Comparison of ENCODE assay signal across 8 mouse cellular contexts in genomic region chr13:34078500-34079280, GRCm38 (mm10). TPM values are rescaled to one million over a fixed set of nuclear protein-coding genes. Genes with fewer than 3 reads are reported as not detected.
DNase-seq lines count a peak whose midpoint lies in the region; ATAC-seq and TF ChIP-seq lines count a peak whose summit lies in the region.

No protein-coding gene starts in this region.

- no peaks in the 10 kb centered on the region for H3K9me3 ChIP-seq in heart, embryonic 16.5 days (replicated peaks; ENCODE audit: control insufficient read depth, low read length)
- H3K9me3 ChIP-seq in midbrain, embryonic 10.5 days (replicated peaks) = no peaks in the 10 kb centered on the region

- 34% methylated on average over 16 of the region's 16 CpGs for WGBS in heart, embryonic 16.5 days
- 43% methylated on average over 16 of the region's 16 CpGs for WGBS in midbrain, embryonic 10.5 days

- no peak for DNase-seq in gastrocnemius, adult 2 months
- DNase-seq in gastrocnemius, postnatal 25 days = no peak
- no peak for DNase-seq in midbrain, embryonic 10.5 days (ENCODE audit: low spot score)
- no peak for DNase-seq in thymus, postnatal 4 days
- no peak for DNase-seq in ovary, adult 18-20 months (ENCODE audit: low spot score)
- no peak for DNase-seq in gastrocnemius, postnatal 14 days

- no peaks in the 10 kb centered on the region for H3K27me3 ChIP-seq in heart, embryonic 16.5 days (ENCODE audit: control insufficient read depth, insufficient read depth, low read length)
- H3K27me3 ChIP-seq in midbrain, embryonic 10.5 days (ENCODE audit: low read depth, poor library complexity, severe bottlenecking) = peaks cover 25% of the 10 kb centered on the region

- TF ChIP-seq CTCF in gastrocnemius, adult 2 months (IDR thresholded peaks at IDR 0.05) = no peak

- peak overlapping the region; percentile 95 for H3K9ac ChIP-seq in heart, embryonic 16.5 days (ENCODE audit: low read length)

- peaks cover 14% of the 10 kb centered on the region for H3K4me1 ChIP-seq in heart, embryonic 16.5 days (ENCODE audit: control insufficient read depth, insufficient read depth, low read length)
- H3K4me1 ChIP-seq in midbrain, embryonic 10.5 days = peaks cover 37% of the 10 kb centered on the region

- H3K4me2 ChIP-seq in heart, embryonic 16.5 days (ENCODE audit: low read depth, low read length) = peak overlapping the region; percentile 96

- intact Hi-C loops in gastrocnemius, adult 2 months (cut with DNase I) = loop anchor here (2.0 kb wide), 1 partner anchor 76 kb away; no protein-coding TSS in a partner anchor
- intact Hi-C loops in gastrocnemius, postnatal 14 days (cut with DNase I; ENCODE audit: low total_unique reads) = no loop called here

- ATAC-seq in CD4-positive, CD25-positive, alpha-beta regulatory T cell, adult 4 months = peak; percentile 16
- no peak for ATAC-seq in heart, embryonic 16.5 days (replicated peaks; ENCODE audit: extremely low read depth, insufficient read depth, low FRiP score)

- peaks cover 2% of the 10 kb centered on the region; the same call in 1 of the 2 replicates for H3K36me3 ChIP-seq in heart, embryonic 16.5 days (ENCODE audit: control insufficient read depth, insufficient read depth)
- peaks cover 19% of the 10 kb centered on the region for H3K36me3 ChIP-seq in midbrain, embryonic 10.5 days

- peak overlapping the region; percentile 86 for H3K4me3 ChIP-seq in gastrocnemius, adult 2 months
- H3K4me3 ChIP-seq in heart, embryonic 16.5 days (ENCODE audit: low read length) = peak overlapping the region; percentile 95
- peak overlapping the region; percentile 83 for H3K4me3 ChIP-seq in midbrain, embryonic 10.5 days

- peak overlapping the region; percentile 91 for H3K27ac ChIP-seq in gastrocnemius, adult 2 months
- no peak overlapping the region for H3K27ac ChIP-seq in heart, embryonic 16.5 days (ENCODE audit: low read length)
- peak overlapping the region; percentile 88 for H3K27ac ChIP-seq in midbrain, embryonic 10.5 days (replicated peaks)

RNA-seq across cellular contexts. Expression of gene Tubb2a, which starts 0.9 kb away (rescaled TPM):
- 10 to 100 TPM in 1 of 2 experiments, 1 to 10 TPM in 1; 6.7 to 23.3 TPM for total RNA-seq in gastrocnemius, adult 2 months (2021)
- total RNA-seq in gastrocnemius, postnatal 25 days (2021) = 10 to 100 TPM; 13.6 to 14.8 TPM
- polyA plus RNA-seq in CD4-positive, CD25-positive, alpha-beta regulatory T cell, adult 4 months (2017; shearing (Covaris generic)) = 10 to 100 TPM; 17.8 to 20.1 TPM
- polyA plus RNA-seq in heart, embryonic 16.5 days (2015; fragmentation: Nextera tagmentation; extraction: Ambion mirVana) = 166 and 171 TPM in 2 replicates
- 242 and 377 TPM in 2 replicates for polyA plus RNA-seq in midbrain, embryonic 10.5 days (2016; fragmentation: Nextera tagmentation; extraction: Ambion mirVana)
- 10 to 100 TPM; 19.3 to 24.4 TPM for total RNA-seq in gastrocnemius, postnatal 14 days (2021)

RNA-seq across cellular contexts. Expression of gene Bphl, which starts 41.3 kb away (rescaled TPM):
- total RNA-seq in gastrocnemius, adult 2 months (2021) = 10 to 100 TPM; 22.4 to 25.5 TPM
- total RNA-seq in gastrocnemius, postnatal 25 days (2021) = 10 to 100 TPM; 23.7 TPM
- polyA plus RNA-seq in CD4-positive, CD25-positive, alpha-beta regulatory T cell, adult 4 months (2017; shearing (Covaris generic)) = 10 to 100 TPM; 29.9 to 36.0 TPM
- polyA plus RNA-seq in heart, embryonic 16.5 days (2015; fragmentation: Nextera tagmentation; extraction: Ambion mirVana) = 47.7 and 54.6 TPM in 2 replicates
- 31.6 and 31.8 TPM in 2 replicates for polyA plus RNA-seq in midbrain, embryonic 10.5 days (2016; fragmentation: Nextera tagmentation; extraction: Ambion mirVana)
- 10 to 100 TPM; 22.7 to 26.7 TPM for total RNA-seq in gastrocnemius, postnatal 14 days (2021)

RNA-seq across cellular contexts. Expression of gene Tubb2b, which starts 51.6 kb away (rescaled TPM):
- total RNA-seq in gastrocnemius, adult 2 months (2021) = 1 to 10 TPM; 1.5 to 3.2 TPM
- total RNA-seq in gastrocnemius, postnatal 25 days (2021) = 1 to 10 TPM; 2.3 to 3.6 TPM
- under 1 TPM; 0.59 to 0.72 TPM for polyA plus RNA-seq in CD4-positive, CD25-positive, alpha-beta regulatory T cell, adult 4 months (2017; shearing (Covaris generic))
- polyA plus RNA-seq in heart, embryonic 16.5 days (2015; fragmentation: Nextera tagmentation; extraction: Ambion mirVana) = 52.1 and 56.8 TPM in 2 replicates
- 202 and 279 TPM in 2 replicates for polyA plus RNA-seq in midbrain, embryonic 10.5 days (2016; fragmentation: Nextera tagmentation; extraction: Ambion mirVana)
- total RNA-seq in gastrocnemius, postnatal 14 days (2021) = 1 to 10 TPM; 5.8 to 7.5 TPM
